Mouse (Mus musculus) forebrain, embryonic 13.5 days (tissue): ENCODE results near the gene Rgma. TPM values are rescaled to one million over a fixed set of nuclear protein-coding genes. Genes with fewer than 3 reads are reported as not detected.
A peak's percentile ranks its signal among the peaks of the same experiment; 100 is the strongest.

Experiments
- ATAC-seq: fragments of 200-750 bp; cut with Nextera tagmentation; 2 replicates; pipeline ENCODE4 v1.8.0; 2017
- H3K27ac ChIP-seq: fragments of 300-500 bp; sonication (generic); 2 replicates; pipeline ENCODE4 v1.5.1; 2015; ENCODE audit warnings: inconsistent platforms, mild to moderate bottlenecking, moderate library complexity
- H3K27me3 ChIP-seq: fragments of 300-500 bp; sonication (generic); 2 replicates; pipeline ENCODE4 v1.6.1; 2015; ENCODE audit warnings: mild to moderate bottlenecking, inconsistent platforms
- H3K36me3 ChIP-seq: fragments of 300-500 bp; sonication (generic); 2 replicates; pipeline ENCODE4 v1.6.1; 2015; ENCODE audit warnings: mild to moderate bottlenecking, inconsistent platforms; ENCODE audit not compliant: poor library complexity, severe bottlenecking
- H3K4me1 ChIP-seq: fragments of 300-500 bp; sonication (generic); 2 replicates; pipeline ENCODE4 v1.6.1; 2015; ENCODE audit warnings: inconsistent platforms
- H3K4me2 ChIP-seq: fragments of 300-500 bp; sonication (generic); 2 replicates; pipeline ENCODE4 v1.6.1; 2015; ENCODE audit warnings: inconsistent platforms, mild to moderate bottlenecking, moderate library complexity
- H3K4me3 ChIP-seq: fragments of 300-500 bp; sonication (generic); 2 replicates; pipeline ENCODE4 v1.5.1; 2015; ENCODE audit warnings: mild to moderate bottlenecking, inconsistent platforms
- H3K9ac ChIP-seq: fragments of 300-500 bp; sonication (generic); 2 replicates; pipeline ENCODE4 v1.6.1; 2015; ENCODE audit warnings: mild to moderate bottlenecking, inconsistent platforms
- H3K9me3 ChIP-seq: fragments of 300-500 bp; sonication (generic); replicated peaks from 2 replicates; pipeline ENCODE4 v1.6.1; 2016; ENCODE audit warnings: inconsistent platforms
- WGBS: fragments of 180-500 bp; shearing (Covaris S2); methylation state at CpG from one replicate; pipeline ENCODE4 v1.1.7; 2015; 5-methylcytosine and 5-hydroxymethylcytosine counted together
- polyA plus RNA-seq: library from polyadenylated mRNA; unstranded; fragments of >200 nt; fragmentation: Nextera tagmentation; extraction: Ambion mirVana; gene quantifications from 2 replicates; pipeline ENCODE4 v1.2.1, GENCODE M21; 2015

Rgma gene
- 24.7 and 27.6 TPM in 2 replicates for polyA plus RNA-seq

DNA sequence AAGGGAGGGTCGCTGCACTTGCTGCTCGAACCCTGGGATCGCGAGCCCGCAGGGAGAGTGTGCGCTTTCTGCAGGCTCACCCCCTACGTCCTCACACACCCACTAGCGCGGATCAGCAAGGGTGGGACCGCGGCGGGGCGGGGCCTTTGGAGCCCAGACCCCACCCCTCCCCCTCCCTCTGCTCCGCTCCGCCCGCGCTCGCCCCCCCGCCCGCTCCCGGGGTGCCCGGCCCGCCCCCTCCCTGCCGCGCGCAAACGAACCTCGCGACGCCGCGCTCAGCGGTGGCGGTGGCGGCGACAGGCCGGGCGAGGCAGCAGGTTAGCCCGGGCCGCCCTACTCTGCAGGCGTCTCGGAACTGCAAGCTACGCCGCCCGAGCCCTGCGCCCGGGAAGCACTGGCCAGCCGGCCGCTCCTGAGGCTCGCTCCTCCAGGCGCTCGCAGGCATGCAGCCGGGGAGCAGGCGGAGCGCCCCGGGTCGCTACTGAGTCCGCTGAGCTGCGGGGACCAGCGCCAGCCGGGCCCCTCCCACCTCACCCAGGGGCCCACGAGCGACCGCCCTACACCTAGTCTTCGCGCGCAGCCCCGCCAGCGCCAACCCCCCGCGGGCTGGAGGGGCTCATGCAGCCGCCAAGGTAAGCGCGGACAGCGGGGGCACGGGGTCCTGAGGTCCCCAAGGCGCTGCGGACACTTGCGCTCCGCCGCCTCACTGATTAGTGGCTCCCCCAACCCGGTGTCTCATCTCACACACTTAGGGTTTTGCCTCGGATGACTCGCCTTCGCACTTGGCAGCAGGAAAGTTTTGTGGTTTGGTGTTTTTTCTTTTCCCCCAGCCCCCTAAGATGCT is at the start of gene Rgma:
TSS of gene Rgma (plus strand) at position 253 of the 844 bp plus-strand sequence.
- H3K27me3 ChIP-seq: peaks cover 13% of the 10 kb centered on the region; the same call in 1 of the 2 replicates
- H3K36me3 ChIP-seq: no peaks in the 10 kb centered on the region
- H3K4me1 ChIP-seq: peaks cover 62% of the 10 kb centered on the region
- H3K27ac ChIP-seq: peak within 1 kb of the TSS; percentile 93
- H3K4me3 ChIP-seq: peak within 1 kb of the TSS; percentile 78
- peak; percentile 84 for ATAC-seq
- under 1% methylated on average over 71 of the region's 85 CpGs for WGBS
- peak within 1 kb of the TSS; percentile 91 for H3K9ac ChIP-seq
- no peaks in the 10 kb centered on the region for H3K9me3 ChIP-seq
- H3K4me2 ChIP-seq: peak within 1 kb of the TSS; percentile 91

DNA sequence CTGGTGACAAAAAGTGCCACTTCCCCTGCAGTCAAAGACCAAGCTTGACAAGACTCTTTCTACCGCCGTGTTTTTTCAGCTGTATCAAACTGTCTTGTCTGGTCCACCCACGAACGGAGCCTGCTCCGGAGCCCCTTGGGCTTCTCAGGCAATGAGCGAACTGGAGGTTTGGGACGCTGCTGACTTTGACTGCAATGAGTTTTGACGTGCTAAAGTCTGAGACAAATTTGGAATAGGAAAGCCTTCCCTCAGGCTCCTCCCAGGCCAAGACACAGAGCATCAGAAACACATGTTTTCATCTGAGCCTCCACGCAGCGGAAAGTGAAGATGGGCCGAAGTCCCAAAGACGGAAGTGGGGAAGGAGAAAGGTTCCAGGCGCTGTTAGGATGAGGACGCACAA is 49.1 kb upstream of the Rgma start:
- no peaks in the 10 kb centered on the region for H3K36me3 ChIP-seq
- whole genome bisulfite sequencing: 94% methylated on average over 14 of the region's 14 CpGs

DNA sequence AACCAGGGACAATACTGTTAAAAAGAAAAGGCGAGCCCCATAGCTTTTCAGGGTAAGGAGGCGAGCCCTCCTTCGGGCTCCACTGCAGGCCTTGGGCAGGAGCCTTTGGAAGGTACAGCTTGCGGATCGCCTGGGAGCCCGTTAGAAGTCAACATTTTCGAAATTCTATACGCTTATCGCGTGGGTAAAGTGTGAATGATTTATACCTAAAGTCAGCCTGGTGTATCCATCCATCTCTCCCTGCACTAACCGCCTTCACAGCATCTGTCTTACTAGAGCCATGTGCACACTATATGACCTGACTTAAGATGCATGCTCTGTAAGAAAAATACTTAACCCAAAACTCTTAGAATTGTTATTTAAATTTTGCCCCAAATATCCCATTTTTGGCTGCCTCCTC is 48.6 kb upstream of the Rgma start:
- no peak for ATAC-seq
- Histone ChIP-seq H3K4me3 (no peak overlapping the region), H3K27me3 (no peaks in the 10 kb centered on the region), H3K36me3 (no peaks in the 10 kb centered on the region), H3K27ac (no peak overlapping the region), H3K4me1 (peaks cover 7% of the 10 kb centered on the region), H3K9me3 (no peaks in the 10 kb centered on the region), H3K4me2 (no peak overlapping the region), H3K9ac (no peak overlapping the region)
- 92% methylated on average over 11 of the region's 11 CpGs for WGBS

More for the DNA sequence above, 49.1 kb upstream of the Rgma start:
- H3K9me3 ChIP-seq: no peaks in the 10 kb centered on the region
- no peak overlapping the region for H3K27ac ChIP-seq
- H3K4me1 ChIP-seq: peaks cover 7% of the 10 kb centered on the region
- ATAC-seq: no peak
- H3K9ac ChIP-seq: no peak overlapping the region
- no peak overlapping the region for H3K4me3 ChIP-seq
- no peaks in the 10 kb centered on the region for H3K27me3 ChIP-seq
- no peak overlapping the region for H3K4me2 ChIP-seq

DNA sequence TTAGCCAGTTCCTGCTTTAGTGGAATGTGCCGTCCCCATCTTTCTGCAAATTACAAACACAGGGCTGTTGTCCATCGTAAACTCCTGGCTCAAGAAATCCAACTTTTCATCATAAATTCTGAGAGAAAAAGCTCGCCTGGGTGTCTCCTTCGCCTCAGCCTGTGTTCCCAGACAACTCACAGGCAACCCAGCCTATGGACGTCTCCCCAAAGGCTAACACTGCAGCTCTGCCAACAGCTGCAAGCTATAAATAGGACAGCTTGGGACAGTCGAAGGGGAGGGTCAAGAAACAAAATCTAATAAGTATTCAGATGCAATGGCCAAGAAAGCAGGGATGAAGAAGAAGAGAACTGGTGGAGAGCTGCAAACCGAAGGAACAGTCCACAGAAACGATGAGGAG is 48.1 kb upstream of the Rgma start:
- Histone ChIP-seq H3K36me3 (no peaks in the 10 kb centered on the region), H3K4me2 (no peak overlapping the region), H3K9ac (no peak overlapping the region), H3K27me3 (no peaks in the 10 kb centered on the region), H3K27ac (no peak overlapping the region), H3K4me3 (no peak overlapping the region), H3K4me1 (peaks cover 7% of the 10 kb centered on the region), H3K9me3 (no peaks in the 10 kb centered on the region)
- no peak for ATAC-seq
- WGBS: 86% methylated on average over 8 of the region's 8 CpGs

DNA sequence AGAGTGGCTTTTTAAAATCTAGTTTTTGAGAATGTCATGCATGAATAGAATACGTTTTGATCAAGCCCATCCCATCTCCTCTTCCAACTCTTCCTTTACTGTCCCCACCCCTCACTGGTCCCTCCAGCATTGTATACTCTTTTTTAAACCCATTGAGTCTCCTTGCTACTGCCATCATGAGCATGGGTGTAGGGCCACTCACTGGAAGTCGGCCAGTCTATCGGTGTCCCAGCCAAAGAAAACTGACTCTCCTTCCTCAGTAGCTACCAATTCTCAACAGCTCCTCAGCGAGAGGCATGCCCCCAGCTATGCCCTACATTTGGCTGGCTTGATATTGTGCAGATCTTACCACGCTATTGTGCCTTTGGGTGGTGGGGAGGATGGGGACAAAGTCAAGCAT is 47.7 kb upstream of the Rgma start:
- ATAC-seq: no peak
- Histone ChIP-seq H3K27ac (no peak overlapping the region), H3K27me3 (no peaks in the 10 kb centered on the region), H3K4me3 (no peak overlapping the region), H3K9ac (no peak overlapping the region), H3K36me3 (no peaks in the 10 kb centered on the region), H3K4me2 (no peak overlapping the region), H3K4me1 (peaks cover 7% of the 10 kb centered on the region), H3K9me3 (no peaks in the 10 kb centered on the region)
- WGBS: 94% methylated on average over 5 of the region's 5 CpGs

DNA sequence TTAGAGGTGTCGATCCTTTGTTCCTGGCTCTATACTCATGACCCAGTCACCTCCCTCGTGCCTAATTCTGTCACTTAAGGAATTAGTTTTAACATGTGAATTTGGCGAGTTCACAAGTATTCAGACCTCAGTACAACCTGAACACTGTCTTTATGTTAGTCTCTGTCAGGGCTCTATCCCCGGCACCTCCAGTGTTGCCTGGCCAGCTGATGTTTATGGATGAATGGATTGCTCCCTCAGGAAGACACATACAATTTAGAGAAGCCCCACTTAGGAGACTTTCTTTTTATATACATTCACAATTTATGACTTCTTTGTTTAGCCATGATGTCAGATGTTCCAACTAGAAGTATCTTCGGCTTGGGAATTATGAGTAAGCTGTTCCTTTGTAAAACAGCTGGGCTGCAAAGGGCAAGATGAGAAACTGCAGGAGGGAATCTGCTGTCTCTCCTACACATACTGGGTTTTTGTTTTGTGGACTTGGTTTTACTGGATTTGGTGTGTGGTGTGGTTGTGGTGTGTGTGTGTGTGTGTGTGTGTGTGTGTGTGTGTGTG is 46.6 kb upstream of the Rgma start:
- no peak overlapping the region for H3K4me2 ChIP-seq
- no peak overlapping the region for H3K4me3 ChIP-seq
- H3K27ac ChIP-seq: no peak overlapping the region
- WGBS: 41% methylated on average over 5 of the region's 5 CpGs
- no peaks in the 10 kb centered on the region for H3K27me3 ChIP-seq
- H3K9me3 ChIP-seq: no peaks in the 10 kb centered on the region
- no peak overlapping the region for H3K9ac ChIP-seq
- peaks cover 12% of the 10 kb centered on the region for H3K4me1 ChIP-seq
- H3K36me3 ChIP-seq: no peaks in the 10 kb centered on the region
- no peak for ATAC-seq

DNA sequence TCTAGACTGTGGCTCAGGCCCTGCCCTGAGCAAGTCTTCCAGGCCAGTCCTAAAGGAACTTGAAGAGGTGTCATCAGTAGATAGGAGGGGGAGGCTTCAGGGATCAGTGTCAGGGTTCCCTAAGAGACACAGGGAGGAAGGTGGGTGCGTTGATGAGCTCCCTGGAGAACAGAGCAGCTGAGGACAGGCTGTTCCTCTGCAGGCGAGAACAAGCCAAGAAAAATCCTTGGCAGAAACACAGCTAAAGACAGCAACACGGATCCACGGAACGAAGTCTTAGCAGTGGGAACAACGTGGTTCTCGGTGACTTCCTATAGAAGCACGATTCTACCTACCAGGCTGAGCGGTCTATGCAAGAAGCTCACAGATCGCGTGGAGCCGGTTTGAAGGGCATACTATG is 44.6 kb upstream of the Rgma start:
- Histone ChIP-seq H3K27ac (no peak overlapping the region), H3K27me3 (no peaks in the 10 kb centered on the region), H3K4me1 (peaks cover 31% of the 10 kb centered on the region), H3K36me3 (no peaks in the 10 kb centered on the region), H3K4me2 (no peak overlapping the region), H3K9me3 (no peaks in the 10 kb centered on the region), H3K4me3 (no peak overlapping the region), H3K9ac (no peak overlapping the region)
- WGBS: 87% methylated on average over 12 of the region's 12 CpGs
- no peak for ATAC-seq

DNA sequence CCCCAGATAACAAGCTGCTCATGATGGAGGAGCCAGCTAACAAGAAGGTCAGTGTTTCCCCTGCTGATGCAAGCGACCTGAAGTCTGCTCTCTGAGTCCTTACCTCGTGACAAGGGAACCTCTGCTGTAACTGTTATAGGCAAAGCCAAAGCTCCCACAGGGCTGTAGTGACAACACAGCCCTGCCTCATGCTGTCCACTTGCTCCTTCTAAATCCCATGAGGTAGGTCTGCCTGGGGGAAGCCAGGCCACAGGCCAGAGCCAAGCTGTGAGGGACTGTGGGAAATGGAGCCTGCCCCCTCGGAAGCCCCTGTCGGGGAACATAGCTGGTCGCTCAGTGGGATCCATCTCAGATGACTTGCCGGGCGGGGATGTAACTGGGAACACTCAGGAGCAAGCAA is 43.7 kb upstream of the Rgma start:
- H3K9ac ChIP-seq: no peak overlapping the region
- WGBS: 67% methylated on average over 7 of the region's 7 CpGs
- no peaks in the 10 kb centered on the region for H3K36me3 ChIP-seq
- no peak overlapping the region for H3K4me2 ChIP-seq
- no peak overlapping the region for H3K27ac ChIP-seq
- no peaks in the 10 kb centered on the region for H3K9me3 ChIP-seq
- no peaks in the 10 kb centered on the region for H3K27me3 ChIP-seq
- H3K4me3 ChIP-seq: no peak overlapping the region
- no peak for ATAC-seq
- peaks cover 40% of the 10 kb centered on the region for H3K4me1 ChIP-seq

DNA sequence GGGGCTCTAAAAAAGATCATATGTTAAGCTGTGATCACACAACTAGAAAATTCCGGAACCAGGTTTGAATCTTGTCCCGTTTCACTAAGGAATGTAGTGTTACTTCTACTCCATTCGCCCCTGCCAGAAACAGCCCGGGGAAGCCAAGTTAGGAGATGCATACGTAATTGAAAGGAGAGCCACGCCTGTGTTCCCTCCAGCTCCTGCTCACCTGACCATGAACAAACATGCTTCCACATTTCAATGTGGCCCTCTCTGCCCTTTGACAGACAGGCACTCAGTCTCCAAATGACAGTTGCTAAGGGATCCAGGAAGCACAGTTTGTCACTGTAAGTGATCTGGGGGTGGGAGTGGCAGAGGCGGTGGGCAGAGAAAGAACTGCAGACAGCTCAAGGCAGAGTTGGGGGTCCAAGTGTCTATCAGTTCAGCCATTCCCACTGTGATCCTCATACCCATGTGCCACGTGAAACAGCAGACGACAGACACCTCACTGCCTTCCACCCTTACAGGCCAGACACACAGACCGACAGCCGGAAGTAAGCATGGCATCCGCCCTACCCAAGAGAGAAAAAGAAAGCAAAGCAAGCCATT is 41.8 kb upstream of the Rgma start:
- no peak overlapping the region for H3K4me2 ChIP-seq
- WGBS: 57% methylated on average over 12 of the region's 12 CpGs
- peaks cover 37% of the 10 kb centered on the region for H3K4me1 ChIP-seq
- no peak overlapping the region for H3K27ac ChIP-seq
- no peaks in the 10 kb centered on the region for H3K9me3 ChIP-seq
- no peaks in the 10 kb centered on the region for H3K36me3 ChIP-seq
- H3K27me3 ChIP-seq: no peaks in the 10 kb centered on the region
- H3K4me3 ChIP-seq: no peak overlapping the region
- no peak overlapping the region for H3K9ac ChIP-seq
- peak; percentile 31; the same call in 1 of the 2 replicates for ATAC-seq

DNA sequence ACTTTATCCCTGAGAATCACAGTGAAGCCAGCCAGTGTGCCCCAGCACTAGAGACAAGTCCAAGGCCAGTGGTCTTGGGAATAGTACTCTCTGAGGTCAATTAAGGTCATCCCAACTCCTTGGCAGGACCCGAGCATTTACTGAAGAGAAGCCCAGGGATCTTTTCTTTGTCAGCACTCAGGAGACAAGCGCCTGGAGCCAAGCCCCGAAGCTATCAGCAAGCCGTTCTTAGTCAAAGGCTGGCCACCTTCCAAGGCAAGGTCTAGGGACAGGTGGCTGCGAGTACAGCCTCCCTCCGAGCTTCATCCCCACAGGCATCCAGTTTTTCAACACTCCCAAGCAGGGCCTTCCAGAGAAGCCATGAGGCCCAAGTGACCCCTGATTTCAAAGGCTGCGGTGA is 40.4 kb upstream of the Rgma start:
- Histone ChIP-seq H3K4me1 (peaks cover 32% of the 10 kb centered on the region), H3K9me3 (no peaks in the 10 kb centered on the region), H3K27me3 (no peaks in the 10 kb centered on the region), H3K4me3 (no peak overlapping the region), H3K36me3 (no peaks in the 10 kb centered on the region), H3K27ac (no peak overlapping the region), H3K9ac (no peak overlapping the region), H3K4me2 (no peak overlapping the region)
- WGBS: 57% methylated on average over 7 of the region's 7 CpGs
- 0 out of 2 replicates have a peak, but pooled peaks have one; percentile 19 for ATAC-seq

DNA sequence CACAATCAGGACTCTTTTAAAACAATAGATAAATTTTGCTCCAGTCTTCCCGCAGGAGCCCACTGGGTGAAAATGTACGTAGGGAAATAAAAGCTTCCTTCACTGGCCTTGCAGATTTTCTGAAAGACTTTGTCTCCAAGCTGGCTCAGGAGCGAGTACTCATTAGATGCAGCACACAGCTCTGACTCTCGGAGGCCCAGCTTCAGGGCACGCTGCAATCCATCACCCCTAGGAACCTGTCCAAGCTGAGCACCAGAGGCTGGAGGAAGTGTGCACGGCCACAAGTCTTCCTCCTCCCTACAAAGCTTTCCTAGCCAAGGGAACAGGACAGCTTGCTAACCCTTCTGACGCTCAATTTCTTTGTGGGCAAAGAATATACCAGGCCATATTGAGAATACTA is 38.9 kb upstream of the Rgma start:
- Histone ChIP-seq H3K27ac (no peak overlapping the region), H3K9me3 (no peaks in the 10 kb centered on the region), H3K4me3 (no peak overlapping the region), H3K27me3 (no peaks in the 10 kb centered on the region), H3K4me2 (no peak overlapping the region), H3K4me1 (peaks cover 32% of the 10 kb centered on the region), H3K9ac (no peak overlapping the region), H3K36me3 (no peaks in the 10 kb centered on the region)
- WGBS: 53% methylated on average over 7 of the region's 7 CpGs
- no peak for ATAC-seq

DNA sequence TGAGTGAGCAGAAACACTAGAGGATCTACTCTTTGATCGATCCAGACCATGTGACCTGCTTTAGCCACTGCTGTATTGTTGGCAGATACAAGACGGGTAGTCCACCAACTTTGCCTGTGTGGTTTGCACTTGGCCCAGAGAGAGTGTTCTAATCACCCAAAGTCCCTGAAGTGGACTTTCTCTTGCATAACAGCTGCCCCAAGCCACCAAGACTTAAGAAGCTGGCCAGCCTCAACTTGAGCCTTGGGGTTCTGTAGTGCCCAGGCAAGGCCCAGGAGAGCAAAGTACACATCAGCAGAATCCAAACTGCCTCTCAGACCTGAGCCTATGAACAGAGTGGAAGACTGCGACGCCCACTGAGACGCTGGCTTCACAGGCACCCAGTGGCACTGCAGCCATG is 37.0 kb upstream of the Rgma start:
- no peak overlapping the region for H3K27ac ChIP-seq
- no peak overlapping the region for H3K4me3 ChIP-seq
- H3K9ac ChIP-seq: no peak overlapping the region
- peaks cover 31% of the 10 kb centered on the region for H3K4me1 ChIP-seq
- H3K27me3 ChIP-seq: no peaks in the 10 kb centered on the region
- H3K36me3 ChIP-seq: no peaks in the 10 kb centered on the region
- WGBS: 90% methylated on average over 5 of the region's 5 CpGs
- no peak overlapping the region for H3K4me2 ChIP-seq
- ATAC-seq: no peak
- H3K9me3 ChIP-seq: no peaks in the 10 kb centered on the region
